Mouse (Mus musculus) mouse trophoblast stem cell (cell line): ENCODE measurements around the gene Heatr4.
"Not testable (repeated sequence)": the region's sequence is repeated elsewhere in the genome, so short reads cannot be mapped to it uniquely, and the experiment has no call there.

Experiments
- in situ Hi-C, 2 experiments: fragments of 300-500 bp; cut with MseI, MboI; formaldehyde crosslinking; loops; 2 replicates in 1 of 2; 3 replicates in 1 of 2; pipeline ENCODE4 v1.15.1; 2025

Gene Heatr4

GRCm38 (mm10) chr12:83984752-83985151 lies at the start of gene Heatr4:
Gene Heatr4, minus strand, starts transcription at chr12:83984852.
- in situ Hi-C loops, result no loop called here

- in situ Hi-C loops, result no loop called here
Observed at GRCm38 (mm10) chr12:84034108-84034507, 49.5 kb upstream of the Heatr4 start.

GRCm38 (mm10) chr12:84033302-84033701 lies 48.6 kb upstream of the Heatr4 start:
- in situ Hi-C loops, result not testable (repeated sequence)

- in situ Hi-C loops, result no loop called here
Observed at GRCm38 (mm10) chr12:84032854-84033253, 48.2 kb upstream of the Heatr4 start.

- in situ Hi-C loops, result no loop called here
Observed at GRCm38 (mm10) chr12:84030659-84031332, 46.1 kb upstream of the Heatr4 start.

- in situ Hi-C loops, result not testable (repeated sequence)
Observed at GRCm38 (mm10) chr12:84029043-84029442, 44.4 kb upstream of the Heatr4 start.

GRCm38 (mm10) chr12:84028328-84028727 lies 43.7 kb upstream of the Heatr4 start:
- in situ Hi-C loops, result not testable (repeated sequence)

- in situ Hi-C loops, result no loop called here
Observed at GRCm38 (mm10) chr12:84025888-84026287, 41.2 kb upstream of the Heatr4 start.

GRCm38 (mm10) chr12:84023052-84023745 lies 38.5 kb upstream of the Heatr4 start:
- in situ Hi-C loops, result no loop called here

GRCm38 (mm10) chr12:84022266-84022665 lies 37.6 kb upstream of the Heatr4 start:
- in situ Hi-C loops, result not testable (repeated sequence)

GRCm38 (mm10) chr12:84020528-84020927 lies 35.9 kb upstream of the Heatr4 start:
- in situ Hi-C loops, result not testable (repeated sequence)

- in situ Hi-C loops, result no loop called here
Observed at GRCm38 (mm10) chr12:84013701-84014100, 29.0 kb upstream of the Heatr4 start.

- in situ Hi-C loops, result no loop called here
Observed at GRCm38 (mm10) chr12:84013130-84013529, 28.5 kb upstream of the Heatr4 start.

GRCm38 (mm10) chr12:84011251-84012040 lies 26.8 kb upstream of the Heatr4 start:
- in situ Hi-C loops, result no loop called here

GRCm38 (mm10) chr12:84010201-84010600 lies 25.5 kb upstream of the Heatr4 start:
- in situ Hi-C loops, result no loop called here

GRCm38 (mm10) chr12:84009171-84009965 lies 24.7 kb upstream of the Heatr4 start, which contains the start of gene Acot1:
Gene Acot1, plus strand, starts transcription at chr12:84009490.
- in situ Hi-C loops, result not testable (repeated sequence)

- in situ Hi-C loops, result no loop called here
Observed at GRCm38 (mm10) chr12:84008729-84009128, 24.1 kb upstream of the Heatr4 start.

- in situ Hi-C loops, result no loop called here
Observed at GRCm38 (mm10) chr12:84008251-84008650, 23.6 kb upstream of the Heatr4 start.

- in situ Hi-C loops, result no loop called here
Observed at GRCm38 (mm10) chr12:84003866-84004265, 19.2 kb upstream of the Heatr4 start.

- in situ Hi-C loops, result no loop called here
Observed at GRCm38 (mm10) chr12:84000418-84000817, 15.8 kb upstream of the Heatr4 start.

- in situ Hi-C loops, result not testable (repeated sequence)
Observed at GRCm38 (mm10) chr12:83999237-83999636, 14.6 kb upstream of the Heatr4 start.
